Comparison of ENCODE assay signal across 9 mouse cellular contexts in genomic region chr3:104662007-104662406, GRCm38 (mm10). TPM values are rescaled to one million over a fixed set of nuclear protein-coding genes. Genes with fewer than 3 reads are reported as not detected.
A peak's percentile ranks its signal among the peaks of the same experiment; 100 is the strongest.
DNase-seq lines count a peak whose midpoint lies in the region; ATAC-seq and TF ChIP-seq lines count a peak whose summit lies in the region.
"Had no signal": no experiment of that assay in that cellular context is flagged by ENCODE, and none has a peak within 500 bp of the region (broad histone marks: within the 10 kb centered on the region; RNA-seq: fewer than 3 reads in every experiment).

No protein-coding gene starts in this region.

- H3K36me3 ChIP-seq in stomach, embryonic 16.5 days (ENCODE audit: control insufficient read depth, insufficient read depth, low read length): no peaks in the 10 kb centered on the region

- peaks cover 14% of the 10 kb centered on the region for H3K4me1 ChIP-seq in stomach, embryonic 16.5 days (ENCODE audit: control insufficient read depth, insufficient read depth, low read length)

- peak overlapping the region; percentile 46 for H3K27ac ChIP-seq in stomach, embryonic 16.5 days (ENCODE audit: low read length)
- no peak overlapping the region for H3K27ac ChIP-seq in left cerebral cortex, adult 2 months

- peak; percentile 39 for DNase-seq in ovary, postnatal 14 days (ENCODE audit: low spot score)
- no peak for DNase-seq in ovary, postnatal 36 days (ENCODE audit: low spot score)
- peak; percentile 73 to 78 for DNase-seq in heart, postnatal 10 days
- peak; percentile 69 to 70 for DNase-seq in kidney, postnatal 36 days
- no peak for DNase-seq in thymus, adult 18-20 months
- no peak for DNase-seq in left cerebral cortex, adult 2 months (ENCODE audit: extremely low spot score in 1 of 2, low spot score in 2 of 2)
- DNase-seq in layer of hippocampus, adult 11-12 months (ENCODE audit: low spot score): no peak

- no peaks in the 10 kb centered on the region for H3K9me3 ChIP-seq in stomach, embryonic 16.5 days (replicated peaks; ENCODE audit: control insufficient read depth, low read length)
- H3K9me3 ChIP-seq: G1E had no signal

- no peaks in the 10 kb centered on the region for H3K27me3 ChIP-seq in stomach, embryonic 16.5 days (ENCODE audit: control insufficient read depth, insufficient read depth, low read length)

- TF ChIP-seq CTCF in left cerebral cortex, adult 2 months (IDR thresholded peaks at IDR 0.05): no peak

- H3K4me3 ChIP-seq in stomach, embryonic 16.5 days (replicated peaks; ENCODE audit: low read length): no peak overlapping the region
- H3K4me3 ChIP-seq in left cerebral cortex, adult 2 months: no peak overlapping the region

- H3K4me2 ChIP-seq in stomach, embryonic 16.5 days (ENCODE audit: low read depth, low read length): no peak overlapping the region

- H3K9ac ChIP-seq in stomach, embryonic 16.5 days (ENCODE audit: low read length): 0 out of 2 replicates have a peak overlapping the region, but pooled peaks have one; percentile 28

- intact Hi-C loops in heart, postnatal 10 days (cut with DNase I): no loop called here
- intact Hi-C loops in left cerebral cortex, adult 2 months (cut with DNase I): no loop called here

- 49% methylated on average over 4 of the region's 4 CpGs for WGBS in stomach, embryonic 16.5 days

- ATAC-seq in stomach, embryonic 16.5 days (ENCODE audit: insufficient read depth, low FRiP score): 0 out of 2 replicates have a peak, but pooled peaks have one; percentile 15

RNA-seq across cellular contexts. Expression of gene Slc16a1, which starts 23.5 kb away (rescaled TPM):
- 100 to 1,000 TPM; 173 to 202 TPM for total RNA-seq in heart, postnatal 10 days (2021)
- polyA plus RNA-seq in stomach, embryonic 16.5 days (2015; fragmentation: Nextera tagmentation; extraction: Ambion mirVana): 36.6 and 36.8 TPM in 2 replicates
- 10 to 100 TPM; 16.7 to 17.9 TPM for total RNA-seq in left cerebral cortex, adult 2 months (2021)

Comparison
In these comparisons a context has a peak if more than half of its experiments do, and no peak if none do; other contexts are left out.
1. DNase-seq: peak in ovary, postnatal 14 days (single experiment), heart, postnatal 10 days (2 of 2) and kidney, postnatal 36 days (2 of 2); none in ovary, postnatal 36 days (single experiment), thymus, adult 18-20 months (0 of 2), left cerebral cortex, adult 2 months (0 of 2) and layer of hippocampus, adult 11-12 months (single experiment).
2. RNA of gene Slc16a1, which starts 23.5 kb away (total RNA-seq): 173 to 202 TPM in heart, postnatal 10 days; 16.7 to 17.9 TPM in left cerebral cortex, adult 2 months; every median in the first group is over 4 times any median in the second.